Mouse (Mus musculus) adipose tissue, adult 10 weeks (tissue): ENCODE measurements around the gene Zfp92. TPM values are rescaled to one million over a fixed set of nuclear protein-coding genes. Genes with fewer than 3 reads are reported as not detected.

Experiments
- polyA plus RNA-seq: library from polyadenylated mRNA; stranded (reverse); fragments of 350-450 nt; fragmentation: Illumina TruSeq; extraction: RNeasy Lipid Tissue Mini Kit (QIAGEN cat#74804); gene quantifications from one replicate; pipeline ENCODE4 v1.2.3, GENCODE M21; 2014; ENCODE audit warnings: low read depth, low replicate concordance

Gene Zfp92
- 0.10 TPM for polyA plus RNA-seq

DNA sequence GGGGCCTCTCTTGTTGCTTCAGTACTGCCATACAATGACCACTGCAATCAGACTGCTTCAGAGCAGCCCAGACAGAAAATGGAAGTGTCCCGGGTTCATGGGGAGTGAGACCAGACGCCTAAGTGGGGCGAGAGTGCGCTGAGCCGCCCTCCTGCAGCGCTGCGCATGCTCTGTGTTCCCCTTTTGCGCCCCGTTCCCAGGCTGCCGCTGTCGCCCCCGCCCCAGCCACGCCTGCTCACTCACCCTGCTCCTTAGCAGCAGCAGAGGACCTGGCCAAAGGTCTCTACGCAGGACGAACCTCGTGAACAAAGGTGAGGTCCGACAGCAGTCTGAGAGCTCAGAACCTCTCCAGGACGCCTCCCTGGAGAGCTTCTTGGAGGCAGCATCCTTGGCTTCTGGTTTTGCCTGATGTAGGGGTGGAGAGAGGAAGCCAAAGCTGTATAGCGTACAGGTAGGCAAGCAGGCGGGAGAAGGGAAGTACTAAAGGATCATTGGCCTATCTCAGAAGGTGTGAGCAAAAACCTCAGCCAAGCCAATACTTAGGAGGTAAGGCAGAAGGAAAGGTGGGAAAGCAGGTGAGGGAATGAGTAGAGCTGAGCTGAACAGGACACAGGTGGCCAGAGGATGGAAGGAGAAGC lies at the start of gene Zfp92:
TSS of gene Zfp92 (plus strand) at position 217 of the 638 bp plus-strand sequence.

GRCm38 (mm10) chrX:73398636-73399035 lies 12.3 kb upstream of the Zfp92 start, which contains the start of gene Gm18336:
Gene Gm18336 (minus strand): TSS chrX:73398736.

DNA sequence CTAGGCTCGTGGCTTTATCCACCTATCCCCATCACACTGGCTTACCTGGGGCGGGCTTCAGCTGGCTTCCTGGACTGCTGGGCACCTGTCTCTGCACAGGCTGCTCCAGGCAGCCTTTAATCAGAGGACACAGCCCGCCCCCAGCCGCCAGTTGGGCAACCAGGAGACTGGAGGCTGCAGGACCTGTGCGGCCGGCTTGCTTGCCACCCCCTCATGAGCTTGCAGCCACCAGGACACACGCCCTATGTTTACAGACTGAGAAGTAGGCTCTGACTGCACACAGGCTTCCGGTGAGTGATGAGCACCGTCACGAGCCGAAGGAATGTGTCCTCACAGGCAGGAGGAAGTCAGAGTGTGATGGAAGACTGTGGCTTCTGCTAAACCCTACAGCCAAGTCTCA lies 24.4 kb downstream of the Zfp92 start, which contains the start of gene Trex2:
TSS of gene Trex2 (minus strand) at position 93 of the 400 bp plus-strand sequence.

DNA sequence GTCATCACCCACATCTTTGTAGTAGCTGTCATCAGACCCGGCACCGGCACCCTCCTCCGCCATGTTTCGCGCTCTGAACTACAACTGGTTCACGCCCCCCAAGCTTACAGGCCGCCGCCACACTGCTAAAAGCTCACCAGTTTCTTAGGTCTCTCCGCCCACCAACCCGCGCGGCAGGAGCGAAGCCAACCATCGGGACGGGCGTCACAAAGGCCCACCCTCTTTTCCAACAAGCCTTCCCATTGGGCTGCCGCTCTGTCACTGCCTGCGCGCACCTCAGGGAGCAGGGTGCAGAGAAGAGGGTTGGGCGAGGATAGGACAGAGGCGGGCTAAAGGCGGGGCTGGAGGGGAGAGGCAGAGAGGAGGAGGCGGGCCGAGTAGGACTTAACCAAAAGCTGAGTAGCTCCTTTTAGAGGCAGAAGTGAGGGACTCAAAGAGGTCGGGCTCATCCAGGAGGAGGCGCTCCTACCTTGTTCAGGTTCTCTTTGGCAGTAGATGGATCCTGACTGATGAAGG lies 48.0 kb downstream of the Zfp92 start, which contains the start of gene Haus7:
TSS of gene Haus7 (minus strand) at position 168 of the 516 bp plus-strand sequence.

Other genes starting within 250 kb of the Zfp92 start
- not detected for gene Spin2d, start 234.1 kb upstream of the Zfp92 start, polyA plus RNA-seq
- gene Xlr3b, start 218.9 kb upstream of the Zfp92 start, polyA plus RNA-seq, result 4.5 TPM
- 3.8 TPM for gene Xlr4b, start 196.8 kb upstream of the Zfp92 start, polyA plus RNA-seq
- gene F8a, start 182.8 kb upstream of the Zfp92 start, polyA plus RNA-seq, result 7.4 TPM
- gene Xlr4c, start 168.0 kb upstream of the Zfp92 start, polyA plus RNA-seq, result 3.9 TPM
- 0.68 TPM for gene Xlr3c, start 145.7 kb upstream of the Zfp92 start, polyA plus RNA-seq
- gene Xlr5a, start 118.1 kb upstream of the Zfp92 start, polyA plus RNA-seq, result not detected
- gene Xlr5c, start 118.1 kb upstream of the Zfp92 start, polyA plus RNA-seq, result not detected
- gene Gm45015, start 74.3 kb upstream of the Zfp92 start, polyA plus RNA-seq, result not detected
- gene Zfp275, start 68.5 kb upstream of the Zfp92 start, polyA plus RNA-seq, result 18.0 TPM
- gene Gm18336, start 12.4 kb upstream of the Zfp92 start, polyA plus RNA-seq, result not detected
- gene Trex2, start 24.2 kb downstream of the Zfp92 start, polyA plus RNA-seq, result 2.0 TPM
- 19.9 TPM for gene Haus7, start 47.9 kb downstream of the Zfp92 start, polyA plus RNA-seq
- gene Bgn, start 72.5 kb downstream of the Zfp92 start, polyA plus RNA-seq, result 271 TPM
- 54.7 TPM for gene Atp2b3, start 92.0 kb downstream of the Zfp92 start, polyA plus RNA-seq
- 0.88 TPM for gene Dusp9, start 228.3 kb downstream of the Zfp92 start, polyA plus RNA-seq
- 6.6 TPM for gene Pnck, start 249.0 kb downstream of the Zfp92 start, polyA plus RNA-seq